ENCODE assay signal across 22 mouse cellular contexts in the genomic region with DNA sequence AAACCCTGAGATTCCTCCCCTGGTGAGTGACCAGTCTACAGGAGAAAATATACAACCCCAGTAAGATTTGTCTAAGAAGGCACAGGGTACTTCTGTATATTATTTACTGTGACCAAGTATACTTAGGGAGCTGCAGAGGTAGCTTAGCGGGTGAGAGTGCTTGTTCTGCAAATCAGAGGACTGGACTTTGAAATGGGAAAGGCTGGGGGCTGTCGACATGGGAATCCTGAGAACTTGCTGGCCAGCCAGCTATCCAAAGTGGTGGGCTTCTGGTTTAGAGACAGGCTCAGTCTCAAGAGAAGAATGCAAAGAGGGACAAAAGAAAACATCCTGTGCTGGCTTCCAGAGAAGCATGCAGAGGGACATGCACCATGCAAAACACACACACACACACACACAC.
"Had no signal": no experiment of that assay in that cellular context is flagged by ENCODE, and none has a peak within 500 bp of the region (broad histone marks: within the 10 kb centered on the region; RNA-seq: fewer than 3 reads in every experiment).

No protein-coding gene starts in this region.

- H3K27ac ChIP-seq: heart, adult 2 months; hindbrain, embryonic 13.5 days; hindbrain, embryonic 15.5 days; hindbrain, postnatal 0 days; kidney, postnatal 0 days; limb, embryonic 13.5 days; limb, embryonic 15.5 days; liver, embryonic 12.5 days; liver, embryonic 14.5 days had no signal

- H3K36me3 ChIP-seq: hindbrain, embryonic 13.5 days; hindbrain, embryonic 15.5 days; limb, embryonic 13.5 days; limb, embryonic 15.5 days; liver, embryonic 12.5 days had no signal

- DNase-seq: forebrain, postnatal 0 days; gastrocnemius, postnatal 14 days; gastrocnemius, postnatal 36 days; heart, adult 11 months; heart, adult 2 months; heart, postnatal 10 days; kidney, adult 18-20 months; layer of hippocampus, adult 9-11 months; layer of hippocampus, postnatal 36 days; left cerebral cortex, postnatal 4 days; lung, adult 18-20 months had no signal

- H3K9ac ChIP-seq: forebrain, postnatal 0 days; hindbrain, embryonic 13.5 days; hindbrain, embryonic 15.5 days; limb, embryonic 13.5 days; limb, embryonic 15.5 days; liver, embryonic 12.5 days; liver, embryonic 14.5 days had no signal

- H3K27me3 ChIP-seq: hindbrain, embryonic 15.5 days; liver, embryonic 12.5 days had no signal

- ATAC-seq: forebrain, postnatal 0 days; hindbrain, postnatal 0 days; inflammation-experienced regulatory T-cells, adult 6 months; intestine, embryonic 16.5 days; liver, embryonic 12.5 days had no signal

- H3K4me3 ChIP-seq: heart, adult 2 months; hindbrain, embryonic 13.5 days; hindbrain, embryonic 15.5 days; limb, embryonic 13.5 days; limb, embryonic 15.5 days; liver, embryonic 12.5 days had no signal

- H3K9me3 ChIP-seq: hindbrain, embryonic 13.5 days; hindbrain, embryonic 15.5 days; limb, embryonic 13.5 days; limb, embryonic 15.5 days; liver, embryonic 12.5 days had no signal

- H3K4me2 ChIP-seq: heart, embryonic 11.5 days; hindbrain, embryonic 13.5 days; hindbrain, embryonic 15.5 days; limb, embryonic 13.5 days; limb, embryonic 15.5 days; liver, embryonic 12.5 days had no signal
